Mouse (Mus musculus): Measurements from ENCODE around the gene Mobp. TPM values are rescaled to one million over a fixed set of nuclear protein-coding genes. Genes with fewer than 3 reads are reported as not detected.

Mobp gene
- polyA plus RNA-seq, 1 experiment from 2014 or later, result not detected

DNA sequence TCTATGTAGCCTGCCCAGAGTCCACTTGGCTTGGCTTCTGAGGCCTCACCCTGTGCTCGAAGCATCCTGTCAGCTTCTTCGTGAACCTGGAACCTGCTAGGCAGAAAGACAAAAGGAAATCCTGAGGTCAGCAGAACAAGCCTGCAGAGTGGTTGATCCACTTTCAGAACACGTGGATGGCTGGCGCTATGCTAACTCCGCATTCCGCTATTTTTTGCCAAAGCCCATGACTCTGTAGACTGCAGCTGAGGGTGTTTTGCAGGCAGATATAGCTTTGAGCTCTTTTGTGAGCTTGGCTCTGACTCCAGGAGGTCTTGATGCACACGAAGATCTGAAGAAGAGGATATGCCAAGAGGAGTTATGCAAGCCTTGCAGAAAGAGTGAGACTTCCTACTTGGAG is 43.2 kb downstream of the Mobp start:
- WGBS, result 76% methylated on average over 7 of the region's 7 CpGs
- no peaks in the 10 kb centered on the region for H3K27me3 ChIP-seq (replicated peaks)
- H3K9ac ChIP-seq, result no peak overlapping the region
- H3K4me3 ChIP-seq, result no peak overlapping the region
- no peaks in the 10 kb centered on the region for H3K9me3 ChIP-seq
- no peak overlapping the region for H3K27ac ChIP-seq
- 0 out of 2 replicates have a peak, but pooled peaks cover 4% of the 10 kb centered on the region for H3K4me1 ChIP-seq
- ATAC-seq (replicated peaks), result no peak
- H3K36me3 ChIP-seq (replicated peaks), result no peaks in the 10 kb centered on the region
- H3K4me2 ChIP-seq, result no peak overlapping the region

GRCm38 (mm10) chr9:120200873-120201272 is 51.4 kb downstream of the Mobp start:
- Histone ChIP-seq H3K27ac (no peak overlapping the region), H3K36me3 (replicated peaks) (no peaks in the 10 kb centered on the region), H3K9me3 (no peaks in the 10 kb centered on the region), H3K27me3 (replicated peaks) (no peaks in the 10 kb centered on the region), H3K4me1 (no peaks in the 10 kb centered on the region), H3K4me2 (no peak overlapping the region), H3K4me3 (no peak overlapping the region), H3K9ac (no peak overlapping the region)
- WGBS, result 59% methylated on average over 4 of the region's 4 CpGs
- ATAC-seq (replicated peaks), result no peak

- Histone ChIP-seq H3K36me3 (replicated peaks) (no peaks in the 10 kb centered on the region), H3K4me2 (no peak overlapping the region), H3K27me3 (replicated peaks) (no peaks in the 10 kb centered on the region), H3K4me3 (no peak overlapping the region), H3K9ac (no peak overlapping the region), H3K27ac (no peak overlapping the region), H3K9me3 (no peaks in the 10 kb centered on the region), H3K4me1 (no peaks in the 10 kb centered on the region)
- 81% methylated on average over 7 of the region's 7 CpGs for WGBS
- no peak for ATAC-seq (replicated peaks)
Observed at GRCm38 (mm10) chr9:120201743-120202142, 52.2 kb downstream of the Mobp start.

GRCm38 (mm10) chr9:120202683-120203082 is 53.2 kb downstream of the Mobp start:
- 25% methylated on average over 12 of the region's 12 CpGs for WGBS
- H3K4me3 ChIP-seq, result no peak overlapping the region
- H3K27me3 ChIP-seq (replicated peaks), result no peaks in the 10 kb centered on the region
- H3K27ac ChIP-seq, result no peak overlapping the region
- no peaks in the 10 kb centered on the region for H3K36me3 ChIP-seq (replicated peaks)
- no peak overlapping the region for H3K9ac ChIP-seq
- no peak for ATAC-seq (replicated peaks)
- no peaks in the 10 kb centered on the region for H3K4me1 ChIP-seq
- H3K9me3 ChIP-seq, result no peaks in the 10 kb centered on the region
- H3K4me2 ChIP-seq, result no peak overlapping the region

DNA sequence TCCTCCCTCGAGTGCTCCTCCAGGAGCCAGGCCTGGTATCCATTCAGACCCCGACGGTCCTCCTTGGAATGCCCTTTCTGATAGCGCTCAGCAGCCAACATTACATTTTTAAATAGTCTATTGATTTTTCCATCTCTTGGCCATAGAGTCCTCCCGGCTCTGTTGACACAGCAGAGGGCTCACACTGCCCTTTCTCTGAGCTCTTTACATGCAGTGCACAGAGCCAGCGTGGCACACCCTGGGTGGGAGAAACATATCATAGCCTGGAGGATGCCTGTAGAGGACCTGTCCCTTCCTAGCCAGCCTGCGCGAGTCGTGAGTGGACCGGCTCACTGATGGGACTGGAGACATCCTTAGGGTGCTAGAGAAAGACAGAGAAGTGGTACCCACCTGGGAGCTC is 54.4 kb downstream of the Mobp start:
- no peak for ATAC-seq (replicated peaks)
- no peak overlapping the region for H3K4me2 ChIP-seq
- H3K27me3 ChIP-seq (replicated peaks), result no peaks in the 10 kb centered on the region
- H3K4me3 ChIP-seq, result no peak overlapping the region
- 84% methylated on average over 10 of the region's 10 CpGs for WGBS
- H3K9me3 ChIP-seq, result no peaks in the 10 kb centered on the region
- H3K36me3 ChIP-seq (replicated peaks), result no peaks in the 10 kb centered on the region
- H3K27ac ChIP-seq, result peak overlapping the region; percentile 15; the same call in 1 of the 2 replicates
- no peaks in the 10 kb centered on the region for H3K4me1 ChIP-seq
- H3K9ac ChIP-seq, result no peak overlapping the region

DNA sequence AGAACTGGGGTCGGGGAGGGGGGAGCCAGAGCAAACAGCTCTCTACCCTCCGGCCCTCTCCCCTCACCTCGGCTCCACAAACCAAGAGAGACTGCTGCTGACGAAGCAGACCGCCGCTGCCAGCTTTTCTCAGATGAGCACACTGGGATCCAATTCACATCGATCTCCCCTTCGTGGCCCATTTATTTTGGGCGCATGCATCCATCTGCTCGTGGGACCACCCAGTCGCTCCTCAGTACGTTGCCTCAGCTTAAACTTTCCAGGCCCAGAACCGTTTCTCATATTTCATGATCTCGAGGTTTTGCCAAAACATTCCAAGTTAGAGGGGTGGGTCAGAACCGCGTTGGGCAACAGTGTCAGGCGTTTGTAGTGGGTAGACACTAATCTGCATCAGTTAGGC is 57.4 kb downstream of the Mobp start:
- H3K4me2 ChIP-seq, result no peak overlapping the region
- 77% methylated on average over 17 of the region's 17 CpGs for WGBS
- no peak overlapping the region for H3K27ac ChIP-seq
- H3K9me3 ChIP-seq, result no peaks in the 10 kb centered on the region
- H3K9ac ChIP-seq, result no peak overlapping the region
- no peaks in the 10 kb centered on the region for H3K36me3 ChIP-seq (replicated peaks)
- no peaks in the 10 kb centered on the region for H3K4me1 ChIP-seq
- no peaks in the 10 kb centered on the region for H3K27me3 ChIP-seq (replicated peaks)
- no peak for ATAC-seq (replicated peaks)
- no peak overlapping the region for H3K4me3 ChIP-seq

GRCm38 (mm10) chr9:120210068-120210467 is 60.6 kb downstream of the Mobp start:
- no peak for ATAC-seq (replicated peaks)
- Histone ChIP-seq H3K27me3 (replicated peaks) (no peaks in the 10 kb centered on the region), H3K36me3 (replicated peaks) (no peaks in the 10 kb centered on the region), H3K9me3 (no peaks in the 10 kb centered on the region), H3K4me1 (no peaks in the 10 kb centered on the region), H3K9ac (no peak overlapping the region), H3K27ac (no peak overlapping the region), H3K4me2 (no peak overlapping the region), H3K4me3 (no peak overlapping the region)
- 71% methylated on average over 4 of the region's 4 CpGs for WGBS

- Histone ChIP-seq H3K4me1 (no peaks in the 10 kb centered on the region), H3K36me3 (replicated peaks) (no peaks in the 10 kb centered on the region), H3K4me3 (no peak overlapping the region), H3K27ac (no peak overlapping the region), H3K27me3 (replicated peaks) (no peaks in the 10 kb centered on the region), H3K9ac (no peak overlapping the region), H3K9me3 (no peaks in the 10 kb centered on the region), H3K4me2 (no peak overlapping the region)
- no peak for ATAC-seq (replicated peaks)
- WGBS, result 72% methylated on average over 4 of the region's 4 CpGs
Observed at GRCm38 (mm10) chr9:120210865-120211264, 61.4 kb downstream of the Mobp start.

GRCm38 (mm10) chr9:120212936-120213335 is 63.4 kb downstream of the Mobp start:
- no peak for ATAC-seq (replicated peaks)
- Histone ChIP-seq H3K27me3 (replicated peaks) (no peaks in the 10 kb centered on the region), H3K9me3 (no peaks in the 10 kb centered on the region), H3K4me2 (no peak overlapping the region), H3K27ac (no peak overlapping the region; the same call in 1 of the 2 replicates), H3K4me1 (no peaks in the 10 kb centered on the region), H3K36me3 (replicated peaks) (no peaks in the 10 kb centered on the region), H3K4me3 (no peak overlapping the region), H3K9ac (no peak overlapping the region)
- WGBS, result 63% methylated on average over 6 of the region's 6 CpGs

DNA sequence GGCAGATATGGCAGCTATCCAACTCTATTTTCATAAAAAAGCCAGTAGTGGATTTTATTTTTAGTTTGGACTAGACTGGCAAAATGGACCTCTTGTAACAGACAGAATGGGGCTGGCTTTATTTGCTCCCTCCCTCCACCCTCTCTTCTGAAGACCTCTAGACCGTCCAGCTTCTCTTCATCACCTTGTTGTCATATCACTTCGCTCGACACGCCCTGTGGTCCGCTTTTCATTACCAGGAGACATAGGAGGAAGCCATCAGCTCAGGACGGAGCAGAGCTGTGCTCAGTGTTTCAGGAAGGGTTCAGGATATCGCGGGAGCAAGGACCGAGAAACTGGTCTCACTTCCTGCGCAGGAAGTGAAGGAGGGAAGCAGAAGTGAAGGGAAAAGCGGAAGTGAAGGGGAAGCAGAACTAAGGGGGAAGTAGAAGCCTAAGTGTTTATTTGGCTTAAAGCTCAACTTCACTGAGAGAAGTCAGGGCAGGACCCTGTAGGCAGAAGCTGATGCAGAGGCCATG is 65.5 kb downstream of the Mobp start:
- H3K36me3 ChIP-seq (replicated peaks), result no peaks in the 10 kb centered on the region
- no peak overlapping the region for H3K27ac ChIP-seq
- H3K9me3 ChIP-seq, result no peaks in the 10 kb centered on the region
- 86% methylated on average over 11 of the region's 11 CpGs for WGBS
- H3K4me3 ChIP-seq, result no peak overlapping the region
- ATAC-seq (replicated peaks), result no peak
- H3K4me1 ChIP-seq, result no peaks in the 10 kb centered on the region
- H3K9ac ChIP-seq, result no peak overlapping the region
- no peaks in the 10 kb centered on the region for H3K27me3 ChIP-seq (replicated peaks)
- no peak overlapping the region for H3K4me2 ChIP-seq

GRCm38 (mm10) chr9:120219411-120219810 is 69.9 kb downstream of the Mobp start:
- H3K36me3 ChIP-seq (replicated peaks), result no peaks in the 10 kb centered on the region
- no peaks in the 10 kb centered on the region for H3K9me3 ChIP-seq
- H3K27ac ChIP-seq, result no peak overlapping the region
- H3K9ac ChIP-seq, result no peak overlapping the region
- 70% methylated on average over 3 of the region's 3 CpGs for WGBS
- H3K4me3 ChIP-seq, result no peak overlapping the region
- H3K27me3 ChIP-seq (replicated peaks), result no peaks in the 10 kb centered on the region
- ATAC-seq (replicated peaks), result no peak
- no peak overlapping the region for H3K4me2 ChIP-seq
- peaks cover 8% of the 10 kb centered on the region; the same call in 1 of the 2 replicates for H3K4me1 ChIP-seq
